Mouse (Mus musculus): ENCODE data around the gene Wwox.

The Wwox gene

DNA sequence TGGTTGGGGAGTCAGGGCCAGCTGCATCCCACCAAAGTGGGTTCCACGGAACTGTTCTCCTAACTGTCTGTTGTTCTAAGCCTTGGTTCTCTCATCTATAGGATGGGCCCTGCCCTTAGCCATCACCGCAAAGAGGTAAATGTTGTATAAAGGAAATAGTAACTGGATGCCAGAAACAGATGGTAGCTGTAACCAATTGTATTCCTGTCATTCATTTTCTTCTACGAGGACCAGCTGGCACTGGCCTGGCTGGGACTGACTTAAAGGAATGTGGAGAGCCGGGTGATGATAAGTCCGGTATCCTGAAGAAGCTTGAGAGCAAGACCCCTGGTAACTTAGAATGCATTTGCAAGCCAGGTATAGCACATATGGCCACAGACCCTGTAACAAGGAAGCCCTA, 451.0 kb downstream of the Wwox start:
- no peak for TF ChIP-seq GATA4 (IDR thresholded peaks at IDR 0.05; ENCODE audit: insufficient replicate concordance, low read length)

DNA sequence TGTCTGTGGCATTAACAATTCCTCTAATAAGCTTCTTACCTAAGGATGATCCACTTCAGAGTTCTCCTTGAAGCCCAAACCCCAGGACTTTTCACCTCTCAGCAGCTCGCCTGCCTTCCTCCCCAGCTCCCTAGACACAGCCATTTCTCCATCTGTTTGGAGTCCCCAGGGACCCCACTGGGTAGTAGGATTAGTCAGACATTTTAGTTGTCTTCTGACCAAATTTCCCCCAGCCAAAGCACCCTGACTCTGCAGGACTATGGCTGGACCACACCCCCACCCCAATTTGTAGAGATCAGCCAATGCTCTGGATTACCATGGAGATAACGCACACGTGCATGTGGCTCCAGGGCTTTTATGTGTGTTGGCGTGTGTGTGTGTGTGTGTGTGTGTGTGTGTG, 451.8 kb downstream of the Wwox start:
- TF ChIP-seq GATA4 (IDR thresholded peaks at IDR 0.05; ENCODE audit: insufficient replicate concordance, low read length): no peak

DNA sequence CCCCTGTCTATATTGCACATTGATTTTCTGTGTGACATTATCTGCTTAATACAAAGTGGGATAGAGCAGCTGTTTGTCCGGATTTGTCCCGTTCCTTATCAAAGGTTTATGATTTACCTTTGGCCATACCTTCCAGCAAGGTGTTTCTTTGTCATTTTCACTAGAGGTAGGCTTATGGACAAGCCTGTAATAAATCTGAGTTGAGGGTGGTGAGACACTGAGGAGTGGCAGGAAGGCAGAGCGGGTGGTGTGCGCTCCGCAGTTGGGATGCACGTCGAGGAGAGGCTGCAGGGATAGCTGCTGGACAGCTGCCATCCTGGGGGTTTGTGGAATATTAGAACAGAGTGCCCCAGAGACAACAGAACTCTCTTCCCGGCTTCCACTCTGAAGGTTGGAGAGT, 458.0 kb downstream of the Wwox start:
- no peak for TF ChIP-seq GATA4 (IDR thresholded peaks at IDR 0.05; ENCODE audit: insufficient replicate concordance, low read length)

DNA sequence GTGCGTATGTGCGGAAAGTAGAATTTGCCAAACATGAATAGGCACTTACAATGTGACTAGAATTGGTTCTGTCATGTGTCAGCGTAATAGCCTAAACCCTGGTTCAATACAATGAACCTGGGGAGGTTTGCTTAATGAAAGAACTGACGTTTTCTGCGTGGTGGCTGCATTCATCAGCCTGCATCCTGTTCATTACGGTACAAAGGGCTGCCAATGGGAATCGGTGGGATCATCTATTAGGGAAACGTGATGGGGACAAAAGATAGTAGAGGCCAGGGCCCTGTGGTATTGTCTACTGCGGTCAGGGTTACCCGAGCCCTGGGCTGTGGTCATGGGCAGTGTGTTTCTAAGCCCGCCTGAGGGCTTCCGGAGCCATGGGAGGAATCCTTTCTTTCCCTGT, 459.7 kb downstream of the Wwox start:
- TF ChIP-seq GATA4 (IDR thresholded peaks at IDR 0.05; ENCODE audit: insufficient replicate concordance, low read length): no peak

DNA sequence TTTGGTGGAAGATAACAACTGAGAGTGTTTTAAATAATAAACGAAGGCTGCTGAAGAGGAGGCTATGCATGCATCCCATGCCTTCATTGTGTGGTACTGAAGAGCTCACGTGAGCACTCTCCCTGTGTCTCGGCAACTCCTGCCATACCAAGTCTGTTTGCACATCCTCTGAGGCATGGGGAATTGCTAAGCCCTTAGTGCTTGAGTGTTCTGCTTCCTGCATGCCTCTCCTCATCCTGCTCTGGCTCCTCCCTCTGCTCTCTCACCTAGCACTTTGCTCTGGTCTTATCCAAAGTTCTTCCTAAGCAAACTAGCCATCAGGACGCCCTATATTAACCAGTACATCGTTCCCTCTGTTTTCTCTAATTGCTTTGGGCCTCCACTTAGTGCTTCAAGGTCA, 463.1 kb downstream of the Wwox start:
- TF ChIP-seq GATA4 (IDR thresholded peaks at IDR 0.05; ENCODE audit: insufficient replicate concordance, low read length): no peak

DNA sequence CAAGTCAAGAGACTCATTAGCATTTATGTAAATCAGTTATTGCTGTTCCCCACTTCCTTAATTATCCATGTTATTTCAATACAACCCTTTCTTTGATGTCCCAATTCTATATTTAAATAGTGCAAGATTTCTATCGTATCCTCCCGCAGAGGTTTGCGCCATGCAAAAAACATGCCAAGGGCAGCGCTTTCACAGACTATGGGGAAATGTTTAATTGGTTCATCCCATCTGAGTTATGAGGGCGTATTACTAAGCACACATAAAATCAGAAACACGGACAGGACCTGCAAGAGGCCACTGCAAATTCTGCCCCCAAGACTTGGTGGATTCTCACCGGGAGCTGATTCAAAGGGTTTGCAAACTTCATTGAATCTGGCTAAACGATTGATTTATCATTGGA, 468.6 kb downstream of the Wwox start:
- no peak for TF ChIP-seq GATA4 (IDR thresholded peaks at IDR 0.05; ENCODE audit: insufficient replicate concordance, low read length)

DNA sequence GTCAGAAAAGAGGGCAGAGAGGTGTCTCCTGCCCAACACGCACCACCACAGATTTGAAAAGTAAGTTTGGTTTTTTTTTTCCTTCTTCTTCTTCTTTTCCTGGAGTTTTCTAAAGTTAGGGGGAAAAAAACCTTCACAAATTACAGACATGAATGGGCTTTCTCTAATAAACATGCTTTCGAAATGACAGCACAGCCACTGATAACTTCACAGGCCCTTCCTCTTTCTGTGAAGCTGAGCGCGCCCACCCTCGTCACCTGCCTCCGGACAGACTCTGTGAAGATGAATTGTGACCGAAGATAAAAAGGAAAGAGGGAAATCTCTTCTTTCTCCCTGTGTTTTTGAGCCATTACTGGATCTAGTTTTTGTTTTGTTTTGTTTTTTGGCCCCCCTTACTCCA, 469.1 kb downstream of the Wwox start:
- TF ChIP-seq GATA4 (IDR thresholded peaks at IDR 0.05; ENCODE audit: insufficient replicate concordance, low read length): no peak

DNA sequence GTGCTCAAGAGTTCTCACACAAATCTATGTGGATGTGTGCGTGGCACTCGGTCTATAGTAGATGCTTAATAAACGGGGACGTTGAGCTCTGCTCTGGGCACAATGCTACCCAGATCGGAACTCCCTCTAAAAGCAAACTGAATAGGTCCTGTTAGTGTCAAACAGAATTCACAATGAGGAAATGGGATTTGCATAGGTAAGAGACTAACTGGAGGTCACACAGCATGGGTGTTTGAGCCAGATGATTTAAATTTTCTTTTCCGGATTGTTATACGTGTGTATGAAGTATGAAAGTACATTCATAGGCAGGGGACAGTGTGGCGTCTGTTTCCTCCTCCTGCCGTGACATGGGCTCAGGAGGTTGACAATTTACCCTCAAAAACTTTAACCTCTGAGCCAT, 469.7 kb downstream of the Wwox start:
- TF ChIP-seq GATA4 (IDR thresholded peaks at IDR 0.05; ENCODE audit: insufficient replicate concordance, low read length): no peak

DNA sequence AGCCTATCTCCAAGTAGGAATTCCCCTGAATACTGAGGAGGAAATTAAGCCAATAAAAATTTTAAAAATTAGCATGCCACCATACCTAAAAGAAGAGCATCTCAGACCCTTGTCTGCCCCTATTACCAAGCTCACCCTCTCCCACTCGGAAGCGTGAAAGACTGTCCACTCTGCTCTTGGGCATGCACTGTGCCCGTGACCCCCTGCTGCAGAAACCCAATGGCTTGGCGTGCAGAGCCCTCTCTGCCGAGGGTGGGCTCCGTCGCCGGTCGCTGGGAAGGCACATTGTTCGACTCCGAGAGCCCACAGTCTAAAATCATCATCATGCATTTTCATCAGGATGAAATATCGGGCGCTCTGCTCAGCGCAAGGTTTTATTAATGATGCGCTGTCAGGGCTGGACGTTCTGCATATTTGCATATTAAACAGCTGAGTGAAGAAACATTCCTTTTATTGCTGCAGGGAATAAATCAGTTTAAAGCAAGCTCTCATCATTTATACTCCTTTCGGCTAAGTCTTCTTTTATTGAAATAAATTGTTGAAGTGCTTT, 471.7 kb downstream of the Wwox start:
- no peak for TF ChIP-seq GATA4 (IDR thresholded peaks at IDR 0.05; ENCODE audit: insufficient replicate concordance, low read length)

DNA sequence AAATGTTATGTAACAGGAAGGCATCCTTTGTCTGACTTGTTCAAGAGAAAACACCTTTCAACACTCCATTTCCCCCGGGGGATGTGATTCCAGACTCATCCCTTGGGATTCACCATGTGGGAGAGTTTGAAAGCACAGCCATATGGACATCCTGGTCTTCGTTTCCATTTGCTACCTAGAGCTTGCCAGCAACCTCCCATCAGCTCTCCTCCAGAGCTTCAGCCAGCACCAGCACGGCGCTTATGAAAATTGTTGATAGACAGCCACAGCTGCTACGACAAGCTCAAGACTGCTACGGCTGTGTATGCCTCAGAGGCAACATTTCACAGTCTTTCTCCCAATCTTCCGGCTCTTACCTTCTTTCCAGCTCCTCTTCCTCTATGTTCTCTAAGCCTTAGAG, 484.2 kb downstream of the Wwox start:
- TF ChIP-seq GATA4 (IDR thresholded peaks at IDR 0.05; ENCODE audit: insufficient replicate concordance, low read length): no peak

DNA sequence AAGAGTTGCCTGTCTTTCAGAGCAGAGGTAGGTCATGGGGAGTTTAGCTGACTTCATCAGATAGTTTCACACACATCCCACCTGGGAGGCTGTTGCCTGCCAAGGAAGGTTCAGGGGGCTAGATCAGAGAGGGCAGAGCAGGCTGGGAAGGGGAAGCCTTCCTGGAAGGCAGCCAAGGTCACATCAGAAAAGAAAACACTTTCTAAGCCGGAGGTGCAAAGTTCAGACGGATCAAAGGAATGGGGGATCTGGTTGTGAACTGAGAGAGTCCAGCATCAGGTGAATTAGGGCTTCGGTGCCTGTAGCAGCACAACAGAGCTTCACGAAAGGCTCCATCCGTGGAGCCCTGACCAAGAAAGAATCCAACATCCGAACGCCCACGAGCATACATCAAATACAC, 488.0 kb downstream of the Wwox start:
- TF ChIP-seq GATA4 (IDR thresholded peaks at IDR 0.05; ENCODE audit: insufficient replicate concordance, low read length): no peak

DNA sequence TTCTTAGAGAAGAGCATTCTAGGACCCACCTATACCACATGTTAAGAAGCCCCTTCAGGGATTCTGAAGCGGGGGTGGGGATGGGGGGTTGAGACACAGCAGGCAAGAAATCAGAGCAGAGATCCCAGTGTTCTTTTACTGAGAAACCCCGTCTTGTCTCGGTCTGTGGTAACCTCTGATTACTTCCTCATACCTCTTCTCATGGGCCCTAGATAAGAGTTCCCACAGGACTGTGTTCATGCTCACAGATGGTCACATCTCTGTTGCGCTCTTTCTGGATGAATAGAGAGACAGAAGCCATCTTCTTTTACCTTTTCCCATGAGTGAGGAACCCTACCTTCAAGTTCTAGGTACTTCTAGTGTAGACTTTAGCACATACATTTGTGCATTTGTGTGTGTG, 488.5 kb downstream of the Wwox start:
- TF ChIP-seq GATA4 (IDR thresholded peaks at IDR 0.05; ENCODE audit: insufficient replicate concordance, low read length): no peak

DNA sequence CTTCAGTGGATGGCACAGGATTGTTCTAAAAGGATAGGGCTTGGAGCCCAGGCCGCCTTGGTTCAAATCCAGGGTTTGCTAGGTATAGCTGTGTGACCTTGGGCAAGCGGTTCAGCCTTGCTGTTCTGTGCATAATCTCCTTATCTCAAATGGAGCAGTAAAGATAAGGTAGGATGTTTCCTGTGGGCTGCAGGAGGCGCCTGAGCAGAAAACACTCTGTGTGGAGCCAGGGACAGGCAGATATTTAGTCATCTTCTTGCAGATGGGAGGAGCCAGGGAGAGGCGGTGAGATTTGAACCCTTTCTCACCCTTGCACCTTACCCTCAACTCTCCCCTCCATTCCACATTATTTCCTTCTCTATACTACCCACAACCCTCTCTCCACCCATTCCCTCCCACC, 490.1 kb downstream of the Wwox start:
- no peak for TF ChIP-seq GATA4 (IDR thresholded peaks at IDR 0.05; ENCODE audit: insufficient replicate concordance, low read length)

DNA sequence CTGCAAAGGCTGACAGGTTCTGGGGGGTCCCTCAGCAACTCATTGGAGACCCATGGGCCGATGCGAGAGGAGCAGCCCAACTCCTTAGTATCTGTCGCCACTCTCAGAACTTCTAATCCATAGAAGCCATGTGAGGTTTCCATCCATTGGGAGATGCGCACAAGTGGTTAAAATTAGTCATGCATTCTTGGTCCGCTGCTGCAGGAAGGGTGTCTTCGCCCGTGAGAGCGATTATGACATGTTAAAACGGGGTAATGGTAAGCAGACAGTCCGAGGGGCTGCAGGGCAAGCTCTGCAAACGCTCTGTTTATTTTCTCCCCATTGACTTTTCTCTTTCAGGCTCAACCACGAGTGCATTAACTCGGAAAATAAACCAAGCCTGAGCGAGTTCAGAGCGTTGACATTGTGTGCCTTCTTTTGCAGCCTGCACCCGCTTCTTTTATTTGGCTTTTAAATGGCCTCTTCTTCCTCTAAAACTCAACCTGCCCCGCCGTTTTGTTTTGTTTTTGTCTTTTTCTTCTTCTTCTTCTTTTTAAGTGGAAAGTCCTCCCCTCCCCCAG, 492.7 kb downstream of the Wwox start:
- TF ChIP-seq GATA4 (IDR thresholded peaks at IDR 0.05; ENCODE audit: insufficient replicate concordance, low read length): no peak

DNA sequence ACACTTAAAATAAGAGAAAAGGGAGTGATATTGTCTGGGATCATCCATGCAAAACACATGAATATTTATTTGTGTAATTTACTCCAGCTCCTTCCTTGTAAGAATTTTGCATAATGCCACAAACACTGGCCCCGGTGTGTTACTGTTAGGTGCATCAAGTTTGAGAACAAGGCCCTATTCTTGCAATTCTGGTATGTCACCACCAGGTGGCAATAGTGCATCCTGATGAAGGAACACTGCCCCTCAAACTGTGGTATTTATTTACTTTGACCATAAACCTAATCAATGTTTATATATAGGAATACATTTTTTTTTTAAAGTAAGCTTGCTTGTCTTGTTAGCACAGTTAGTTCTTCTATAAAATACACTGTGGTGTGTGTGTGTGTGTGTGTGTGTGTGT, 493.8 kb downstream of the Wwox start:
- no peak for TF ChIP-seq GATA4 (IDR thresholded peaks at IDR 0.05; ENCODE audit: insufficient replicate concordance, low read length)

DNA sequence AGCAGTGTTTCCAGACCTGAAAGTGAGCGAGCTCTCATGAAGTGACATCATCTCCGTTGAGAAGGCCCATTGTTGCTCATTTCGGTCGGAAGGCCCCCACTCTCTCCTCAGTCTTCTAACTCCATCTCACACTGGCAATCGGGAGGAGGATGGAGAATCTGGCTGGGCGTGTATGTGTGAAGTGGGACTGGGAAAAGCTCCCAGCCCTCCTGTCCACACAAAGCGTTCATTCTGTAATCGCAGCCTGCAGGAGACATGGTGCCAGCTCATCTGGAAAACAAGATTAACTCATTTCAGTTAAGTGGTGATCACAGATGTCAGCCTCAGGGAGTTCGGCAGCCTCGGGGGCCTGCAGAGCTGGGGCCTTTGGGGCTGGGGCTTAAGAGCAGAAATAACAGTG, 497.4 kb downstream of the Wwox start:
- TF ChIP-seq GATA4 (IDR thresholded peaks at IDR 0.05; ENCODE audit: insufficient replicate concordance, low read length): no peak

DNA sequence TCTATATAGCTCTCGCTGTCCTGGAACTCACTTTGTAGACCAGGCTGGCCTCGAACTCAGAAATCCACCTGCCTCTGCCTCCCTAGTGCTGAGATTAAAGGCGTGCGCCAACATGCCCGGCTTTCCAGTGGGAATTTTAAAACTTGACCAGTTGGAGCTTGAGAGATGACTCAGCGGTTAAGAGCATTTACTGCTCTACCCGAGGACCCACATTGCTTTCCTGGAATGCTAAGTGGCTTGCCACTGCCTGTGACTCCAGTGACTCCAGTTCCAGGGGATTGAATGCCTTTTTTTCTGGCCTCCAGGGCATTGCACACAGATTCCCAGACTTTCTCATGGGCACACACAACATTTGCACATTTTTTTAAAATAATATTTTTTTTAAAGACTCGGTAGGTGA, 499.9 kb downstream of the Wwox start:
- no peak for TF ChIP-seq GATA4 (IDR thresholded peaks at IDR 0.05; ENCODE audit: insufficient replicate concordance, low read length)
